Mouse (Mus musculus): ENCODE measurements around the gene Tmem41b.
"Not testable (repeated sequence)": the region's sequence is repeated elsewhere in the genome, so short reads cannot be mapped to it uniquely, and the experiment has no call there.

Gene Tmem41b

GRCm38 (mm10) chr7:109977131-109977530 is 9.6 kb downstream of the Tmem41b start:
- DNase-seq (ENCODE audit: low spot score in 2 of 2): not testable (repeated sequence)

- DNase-seq (ENCODE audit: low spot score in 2 of 2): no peak
These were observed 10.6 kb downstream of the Tmem41b start for GRCm38 (mm10) chr7:109975966-109976715.

GRCm38 (mm10) chr7:109969542-109969941 is 17.2 kb downstream of the Tmem41b start:
- no peak for DNase-seq (ENCODE audit: low spot score in 2 of 2)

GRCm38 (mm10) chr7:109968924-109969450 is 17.7 kb downstream of the Tmem41b start:
- DNase-seq (ENCODE audit: low spot score in 2 of 2): no peak

- no peak for DNase-seq (ENCODE audit: low spot score in 2 of 2)
These were observed 18.7 kb downstream of the Tmem41b start for GRCm38 (mm10) chr7:109967805-109968579.

GRCm38 (mm10) chr7:109965658-109966057 is 21.1 kb downstream of the Tmem41b start:
- DNase-seq (ENCODE audit: low spot score in 2 of 2): no peak

- DNase-seq (ENCODE audit: low spot score in 2 of 2): no peak
These were observed 23.0 kb downstream of the Tmem41b start for GRCm38 (mm10) chr7:109963707-109964106.

- DNase-seq (ENCODE audit: low spot score in 2 of 2): no peak
These were observed 24.1 kb downstream of the Tmem41b start for GRCm38 (mm10) chr7:109962596-109962995.

- DNase-seq (ENCODE audit: low spot score in 2 of 2): no peak
These were observed 25.2 kb downstream of the Tmem41b start for GRCm38 (mm10) chr7:109961570-109961969.

- no peak for DNase-seq (ENCODE audit: low spot score in 2 of 2)
These were observed 26.0 kb downstream of the Tmem41b start for GRCm38 (mm10) chr7:109960613-109961154.

- DNase-seq (ENCODE audit: low spot score in 2 of 2): peak; percentile 51 to 53
These were observed 26.8 kb downstream of the Tmem41b start, which contains the start of gene Dennd5a for GRCm38 (mm10) chr7:109959716-109960612. Gene Dennd5a, minus strand, starts transcription at chr7:109960470.

GRCm38 (mm10) chr7:109958843-109959715 is 27.6 kb downstream of the Tmem41b start:
- DNase-seq (ENCODE audit: low spot score in 2 of 2): no peak

GRCm38 (mm10) chr7:109957996-109958789 is 28.5 kb downstream of the Tmem41b start:
- DNase-seq (ENCODE audit: low spot score in 2 of 2): no peak

- DNase-seq (ENCODE audit: low spot score in 2 of 2): no peak
These were observed 31.9 kb downstream of the Tmem41b start for GRCm38 (mm10) chr7:109954622-109955401.

- no peak for DNase-seq (ENCODE audit: low spot score in 2 of 2)
These were observed 35.4 kb downstream of the Tmem41b start for GRCm38 (mm10) chr7:109951297-109951696.

- no peak for DNase-seq (ENCODE audit: low spot score in 2 of 2)
These were observed 42.2 kb downstream of the Tmem41b start for GRCm38 (mm10) chr7:109944421-109945034.

GRCm38 (mm10) chr7:109929628-109930027 is 57.1 kb downstream of the Tmem41b start:
- DNase-seq (ENCODE audit: low spot score in 2 of 2): no peak

GRCm38 (mm10) chr7:109928365-109928764 is 58.4 kb downstream of the Tmem41b start:
- no peak for DNase-seq (ENCODE audit: low spot score in 2 of 2)

Data from urinary bladder, adult 18-20 months (tissue).